Mouse (Mus musculus): Measurements from ENCODE around the gene Apopt1. TPM values are rescaled to one million over a fixed set of nuclear protein-coding genes. Genes with fewer than 3 reads are reported as not detected.

Apopt1 gene
- total RNA-seq, 2 experiments from 2014 or later: 39.8 to 41.6 TPM

- intact Hi-C loops (cut with DNase I): no loop called here
- DNase-seq (ENCODE audit: low spot score in 2 of 2): no peak
Observed at GRCm38 (mm10) chr12:111757561-111758325, 44.7 kb downstream of the Apopt1 start.

- intact Hi-C loops (cut with DNase I): no loop called here
- peak; percentile 83 to 89 for DNase-seq (ENCODE audit: low spot score in 2 of 2)
Observed at GRCm38 (mm10) chr12:111758381-111759175, 45.5 kb downstream of the Apopt1 start, which contains the start of gene Klc1. Klc1 (plus strand) TSS chr12:111758849.

- intact Hi-C loops (cut with DNase I): no loop called here
- DNase-seq (ENCODE audit: low spot score in 2 of 2): peak; percentile 39 to 45
Observed at GRCm38 (mm10) chr12:111759176-111760061, 46.4 kb downstream of the Apopt1 start.

- no peak for DNase-seq (ENCODE audit: low spot score in 2 of 2)
- intact Hi-C loops (cut with DNase I): no loop called here
Observed at GRCm38 (mm10) chr12:111760306-111760908, 47.3 kb downstream of the Apopt1 start.

GRCm38 (mm10) chr12:111762620-111763280, 49.7 kb downstream of the Apopt1 start:
- intact Hi-C loops (cut with DNase I): no loop called here

GRCm38 (mm10) chr12:111766313-111767236, 53.5 kb downstream of the Apopt1 start:
- no peak for DNase-seq (ENCODE audit: low spot score in 2 of 2)
- intact Hi-C loops (cut with DNase I): no loop called here

More at GRCm38 (mm10) chr12:111762620-111763280, 49.7 kb downstream of the Apopt1 start:
- peak in 1 of 2 experiments; percentile 50 for DNase-seq (ENCODE audit: low spot score in 2 of 2)

- no peak for DNase-seq (ENCODE audit: low spot score in 2 of 2)
- intact Hi-C loops (cut with DNase I): no loop called here
Observed at GRCm38 (mm10) chr12:111768322-111768928, 55.4 kb downstream of the Apopt1 start.

GRCm38 (mm10) chr12:111769306-111769705, 56.2 kb downstream of the Apopt1 start:
- intact Hi-C loops (cut with DNase I): no loop called here
- no peak for DNase-seq (ENCODE audit: low spot score in 2 of 2)

GRCm38 (mm10) chr12:111769816-111770577, 56.9 kb downstream of the Apopt1 start:
- intact Hi-C loops (cut with DNase I): no loop called here
- no peak for DNase-seq (ENCODE audit: low spot score in 2 of 2)

GRCm38 (mm10) chr12:111770651-111771050, 57.6 kb downstream of the Apopt1 start:
- intact Hi-C loops (cut with DNase I): no loop called here
- DNase-seq (ENCODE audit: low spot score in 2 of 2): no peak

GRCm38 (mm10) chr12:111774156-111774555, 61.1 kb downstream of the Apopt1 start:
- no peak for DNase-seq (ENCODE audit: low spot score in 2 of 2)
- intact Hi-C loops (cut with DNase I): no loop called here

GRCm38 (mm10) chr12:111774845-111775244, 61.8 kb downstream of the Apopt1 start:
- no peak for DNase-seq (ENCODE audit: low spot score in 2 of 2)
- intact Hi-C loops (cut with DNase I): no loop called here

- intact Hi-C loops (cut with DNase I): no loop called here
- DNase-seq (ENCODE audit: low spot score in 2 of 2): no peak
Observed at GRCm38 (mm10) chr12:111777919-111778318, 64.9 kb downstream of the Apopt1 start.

- intact Hi-C loops (cut with DNase I): no loop called here
- DNase-seq (ENCODE audit: low spot score in 2 of 2): no peak
Observed at GRCm38 (mm10) chr12:111779544-111779943, 66.5 kb downstream of the Apopt1 start.

- no peak for DNase-seq (ENCODE audit: low spot score in 2 of 2)
- intact Hi-C loops (cut with DNase I): no loop called here
Observed at GRCm38 (mm10) chr12:111785174-111785573, 72.1 kb downstream of the Apopt1 start.

- no peak for DNase-seq (ENCODE audit: low spot score in 2 of 2)
- intact Hi-C loops (cut with DNase I): no loop called here
Observed at GRCm38 (mm10) chr12:111787015-111787414, 74.0 kb downstream of the Apopt1 start.

GRCm38 (mm10) chr12:111790090-111790489, 77.0 kb downstream of the Apopt1 start:
- intact Hi-C loops (cut with DNase I): no loop called here
- no peak for DNase-seq (ENCODE audit: low spot score in 2 of 2)

All from left cerebral cortex, postnatal 36 days (tissue).